Mouse (Mus musculus): ENCODE measurements around the gene Rdh9. TPM values are rescaled to one million over a fixed set of nuclear protein-coding genes. Genes with fewer than 3 reads are reported as not detected.
"Not testable (repeated sequence)": the region's sequence is repeated elsewhere in the genome, so short reads cannot be mapped to it uniquely, and the experiment has no call there.

Gene Rdh9
- polyA plus RNA-seq, 1 experiment, result 0.13 TPM

- no peaks in the 10 kb centered on the region for H3K36me3 ChIP-seq (ENCODE audit: control insufficient read depth, insufficient read depth, low read length)
- 61% methylated on average over 18 of the region's 18 CpGs for WGBS
- peak; percentile 32 for DNase-seq
- no peaks in the 10 kb centered on the region for H3K27me3 ChIP-seq (replicated peaks; ENCODE audit: control insufficient read depth, insufficient read depth, low read length)
- no peak overlapping the region for H3K27ac ChIP-seq (ENCODE audit: insufficient read depth, low read depth, low read length)
- peaks cover 9% of the 10 kb centered on the region for H3K4me1 ChIP-seq (ENCODE audit: control insufficient read depth, insufficient read depth, low read length)
- H3K4me3 ChIP-seq (ENCODE audit: insufficient read depth, low read depth, low read length), result peak overlapping the region; percentile 11; the same call in 1 of the 2 replicates
- TF ChIP-seq CTCF (conservative IDR thresholded peaks at IDR 0.05; ENCODE audit: insufficient read depth, insufficient read length, low read depth, low read length), result no peak
- TF ChIP-seq POLR2A (IDR thresholded peaks at IDR 0.05; ENCODE audit: low read depth, low read length), result no peak
Observed at GRCm38 (mm10) chr10:127755770-127756468, 20.3 kb upstream of the Rdh9 start.

- WGBS, result 71% methylated on average over 9 of the region's 9 CpGs
- no peak for DNase-seq
- peaks cover 14% of the 10 kb centered on the region for H3K4me1 ChIP-seq (ENCODE audit: control insufficient read depth, insufficient read depth, low read length)
Observed at GRCm38 (mm10) chr10:127759181-127760110, 16.7 kb upstream of the Rdh9 start, which contains the start of the genes Rdh1 and Rdh16f1. Rdh1 (plus strand) TSS chr10:127759721. Rdh16f1 (plus strand) TSS chr10:127759787.

GRCm38 (mm10) chr10:127762926-127763325, 13.3 kb upstream of the Rdh9 start:
- not testable (repeated sequence) for H3K36me3 ChIP-seq (ENCODE audit: control insufficient read depth, insufficient read depth, low read length); DNase-seq; H3K27me3 ChIP-seq (replicated peaks; ENCODE audit: control insufficient read depth, insufficient read depth, low read length); H3K4me3 ChIP-seq (ENCODE audit: insufficient read depth, low read depth, low read length); H3K4me1 ChIP-seq (ENCODE audit: control insufficient read depth, insufficient read depth, low read length); H3K27ac ChIP-seq (ENCODE audit: insufficient read depth, low read depth, low read length)
- WGBS, result 91% methylated on average over 10 of the region's 10 CpGs

More at GRCm38 (mm10) chr10:127759181-127760110, 16.7 kb upstream of the Rdh9 start, which contains the start of the genes Rdh1 and Rdh16f1:
- no peak within 1 kb of the TSS for H3K27ac ChIP-seq (ENCODE audit: insufficient read depth, low read depth, low read length)
- H3K36me3 ChIP-seq (ENCODE audit: control insufficient read depth, insufficient read depth, low read length), result no peaks in the 10 kb centered on the region
- TF ChIP-seq CTCF (conservative IDR thresholded peaks at IDR 0.05; ENCODE audit: insufficient read depth, insufficient read length, low read depth, low read length), result no peak
- no peak for TF ChIP-seq POLR2A (IDR thresholded peaks at IDR 0.05; ENCODE audit: low read depth, low read length)
- no peaks in the 10 kb centered on the region for H3K27me3 ChIP-seq (replicated peaks; ENCODE audit: control insufficient read depth, insufficient read depth, low read length)
- no peak within 1 kb of the TSS for H3K4me3 ChIP-seq (ENCODE audit: insufficient read depth, low read depth, low read length)

GRCm38 (mm10) chr10:127763914-127764680, 12.1 kb upstream of the Rdh9 start:
- no peaks in the 10 kb centered on the region for H3K27me3 ChIP-seq (replicated peaks; ENCODE audit: control insufficient read depth, insufficient read depth, low read length)
- no peak overlapping the region for H3K4me3 ChIP-seq (ENCODE audit: insufficient read depth, low read depth, low read length)
- DNase-seq, result peak; percentile 85
- WGBS, result 37% methylated on average over 12 of the region's 12 CpGs
- no peak overlapping the region for H3K27ac ChIP-seq (ENCODE audit: insufficient read depth, low read depth, low read length)
- TF ChIP-seq CTCF (conservative IDR thresholded peaks at IDR 0.05; ENCODE audit: insufficient read depth, insufficient read length, low read depth, low read length) (no peak), POLR2A (IDR thresholded peaks at IDR 0.05; ENCODE audit: low read depth, low read length) (no peak)
- peaks cover 5% of the 10 kb centered on the region; the same call in 1 of the 2 replicates for H3K4me1 ChIP-seq (ENCODE audit: control insufficient read depth, insufficient read depth, low read length)
- H3K36me3 ChIP-seq (ENCODE audit: control insufficient read depth, insufficient read depth, low read length), result no peaks in the 10 kb centered on the region

GRCm38 (mm10) chr10:127766564-127766963, 9.6 kb upstream of the Rdh9 start:
- Histone ChIP-seq H3K4me3 (ENCODE audit: insufficient read depth, low read depth, low read length) (no peak overlapping the region), H3K27me3 (replicated peaks; ENCODE audit: control insufficient read depth, insufficient read depth, low read length) (no peaks in the 10 kb centered on the region), H3K36me3 (ENCODE audit: control insufficient read depth, insufficient read depth, low read length) (no peaks in the 10 kb centered on the region), H3K4me1 (ENCODE audit: control insufficient read depth, insufficient read depth, low read length) (peaks cover 5% of the 10 kb centered on the region; the same call in 1 of the 2 replicates), H3K27ac (ENCODE audit: insufficient read depth, low read depth, low read length) (no peak overlapping the region)
- WGBS, result 56% methylated on average over 1 of the region's 1 CpGs
- TF ChIP-seq POLR2A (IDR thresholded peaks at IDR 0.05; ENCODE audit: low read depth, low read length) (no peak), CTCF (conservative IDR thresholded peaks at IDR 0.05; ENCODE audit: insufficient read depth, insufficient read length, low read depth, low read length) (no peak)
- DNase-seq, result no peak

GRCm38 (mm10) chr10:127782321-127782720, 6.1 kb downstream of the Rdh9 start:
- 96% methylated on average over 17 of the region's 17 CpGs for WGBS
- not testable (repeated sequence) for H3K4me3 ChIP-seq (ENCODE audit: insufficient read depth, low read depth, low read length); H3K4me1 ChIP-seq (ENCODE audit: control insufficient read depth, insufficient read depth, low read length); H3K36me3 ChIP-seq (ENCODE audit: control insufficient read depth, insufficient read depth, low read length); DNase-seq; H3K27ac ChIP-seq (ENCODE audit: insufficient read depth, low read depth, low read length); H3K27me3 ChIP-seq (replicated peaks; ENCODE audit: control insufficient read depth, insufficient read depth, low read length)

GRCm38 (mm10) chr10:127785411-127785810, 9.2 kb downstream of the Rdh9 start:
- 90% methylated on average over 1 of the region's 1 CpGs for WGBS
- not testable (repeated sequence) for H3K36me3 ChIP-seq (ENCODE audit: control insufficient read depth, insufficient read depth, low read length); H3K4me1 ChIP-seq (ENCODE audit: control insufficient read depth, insufficient read depth, low read length); H3K27me3 ChIP-seq (replicated peaks; ENCODE audit: control insufficient read depth, insufficient read depth, low read length); H3K27ac ChIP-seq (ENCODE audit: insufficient read depth, low read depth, low read length); H3K4me3 ChIP-seq (ENCODE audit: insufficient read depth, low read depth, low read length)
- peak; percentile 47 for DNase-seq
